Mouse (Mus musculus) urinary bladder, postnatal 25 days (tissue): Measurements from ENCODE around the gene Ptger4.

ENCODE experiments used
- DNase-seq: peaks from one replicate; pipeline ENCODE4 v3.0.0; 2022; ENCODE audit warnings: low spot score

Ptger4 gene

GRCm38 (mm10) chr15:5165121-5165773, 78.7 kb downstream of the Ptger4 start:
- no peak for DNase-seq

- DNase-seq: no peak
Measured at GRCm38 (mm10) chr15:5158827-5159226, 85.2 kb downstream of the Ptger4 start.

GRCm38 (mm10) chr15:5157386-5157785, 86.6 kb downstream of the Ptger4 start:
- DNase-seq: no peak
